Mouse (Mus musculus): ENCODE data around the gene Suco.

Suco gene

GRCm38 (mm10) chr1:161876553-161877447, at the start of gene Suco:
Gene Suco, minus strand, starts transcription at chr1:161876682.
- DNase-seq (ENCODE audit: extremely low spot score), result peak; percentile 98

GRCm38 (mm10) chr1:161925281-161925805, 48.9 kb upstream of the Suco start:
- no peak for DNase-seq (ENCODE audit: extremely low spot score)

GRCm38 (mm10) chr1:161924321-161924720, 47.8 kb upstream of the Suco start:
- DNase-seq (ENCODE audit: extremely low spot score), result no peak

GRCm38 (mm10) chr1:161921928-161922327, 45.4 kb upstream of the Suco start:
- DNase-seq (ENCODE audit: extremely low spot score), result no peak

GRCm38 (mm10) chr1:161920475-161921454, 44.3 kb upstream of the Suco start:
- DNase-seq (ENCODE audit: extremely low spot score), result no peak

GRCm38 (mm10) chr1:161919594-161919993, 43.1 kb upstream of the Suco start:
- no peak for DNase-seq (ENCODE audit: extremely low spot score)

DNA sequence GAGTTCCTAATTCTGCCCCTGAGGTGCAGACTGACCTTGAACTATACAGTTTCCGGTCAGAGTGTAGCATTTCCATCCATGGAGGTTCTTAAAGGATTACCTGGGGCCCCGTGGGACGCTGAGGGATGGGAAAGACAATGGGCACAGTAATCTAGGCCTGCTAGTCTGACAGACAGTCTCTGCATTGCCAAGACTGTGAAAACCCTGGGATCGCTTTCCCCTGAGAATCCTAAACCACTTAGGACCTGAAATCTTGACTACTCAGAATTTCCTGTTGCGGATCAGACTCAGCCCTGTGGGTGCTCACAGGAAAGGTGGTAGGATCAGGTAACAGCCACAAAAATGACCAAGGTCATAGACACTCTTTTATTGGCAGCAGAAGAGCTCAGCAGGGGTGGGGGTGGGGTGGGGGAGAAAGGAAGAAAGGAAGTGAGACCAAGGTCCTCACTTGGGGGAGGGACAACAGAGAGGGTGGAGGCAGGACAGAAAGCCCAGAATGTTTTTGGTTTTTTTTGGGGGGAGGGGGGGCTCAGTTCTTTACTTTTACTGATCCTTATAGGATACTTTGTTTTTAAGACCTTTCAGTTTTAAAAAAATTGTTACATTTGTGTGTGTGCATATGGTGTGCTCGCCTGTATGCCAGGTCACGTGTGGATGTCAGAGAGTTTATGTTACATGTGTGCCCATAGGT, 42.3 kb upstream of the Suco start:
- DNase-seq (ENCODE audit: extremely low spot score), result no peak

GRCm38 (mm10) chr1:161917940-161918484, 41.5 kb upstream of the Suco start:
- DNase-seq (ENCODE audit: extremely low spot score), result no peak

GRCm38 (mm10) chr1:161916036-161916435, 39.6 kb upstream of the Suco start:
- peak; percentile 27 for DNase-seq (ENCODE audit: extremely low spot score)

GRCm38 (mm10) chr1:161913648-161913984, 37.1 kb upstream of the Suco start:
- DNase-seq (ENCODE audit: extremely low spot score), result no peak

DNA sequence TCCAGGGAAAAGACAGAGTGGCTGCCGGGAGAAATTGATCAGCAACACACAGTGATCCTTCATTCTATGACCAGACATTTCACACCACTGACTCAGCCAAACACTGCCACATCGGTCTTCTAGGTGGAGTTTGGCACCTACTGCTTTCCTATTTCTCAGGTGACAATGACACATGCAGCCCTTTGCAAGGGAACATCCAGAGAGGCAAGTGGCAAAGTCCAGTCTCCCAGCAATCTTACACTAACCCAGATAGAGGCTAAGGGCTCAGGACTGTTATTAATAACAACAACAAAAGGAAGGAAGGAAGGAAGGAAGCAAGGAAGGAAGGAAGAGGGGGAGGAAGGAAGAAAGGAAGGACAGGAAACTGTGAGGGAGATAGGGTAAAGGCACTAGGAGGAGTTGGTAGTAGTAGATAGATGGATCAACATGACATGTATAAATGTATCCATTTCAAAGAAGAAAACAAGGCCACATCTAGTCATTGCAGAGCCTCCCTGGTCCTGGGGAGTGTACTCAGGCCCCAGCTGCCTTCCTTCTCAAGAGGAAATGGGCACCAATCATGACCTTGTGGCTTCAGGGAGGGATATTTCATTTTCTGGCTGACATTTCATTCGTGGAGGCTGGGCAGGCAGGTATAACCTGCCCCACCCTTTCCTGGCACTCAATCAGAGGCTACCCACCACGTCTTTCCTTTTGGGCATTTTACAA, 36.6 kb upstream of the Suco start:
- DNase-seq (ENCODE audit: extremely low spot score), result no peak

- DNase-seq (ENCODE audit: extremely low spot score), result no peak
Measured at GRCm38 (mm10) chr1:161909074-161909473, 32.6 kb upstream of the Suco start.

- DNase-seq (ENCODE audit: extremely low spot score), result no peak
Measured at GRCm38 (mm10) chr1:161907795-161908457, 31.4 kb upstream of the Suco start.

DNA sequence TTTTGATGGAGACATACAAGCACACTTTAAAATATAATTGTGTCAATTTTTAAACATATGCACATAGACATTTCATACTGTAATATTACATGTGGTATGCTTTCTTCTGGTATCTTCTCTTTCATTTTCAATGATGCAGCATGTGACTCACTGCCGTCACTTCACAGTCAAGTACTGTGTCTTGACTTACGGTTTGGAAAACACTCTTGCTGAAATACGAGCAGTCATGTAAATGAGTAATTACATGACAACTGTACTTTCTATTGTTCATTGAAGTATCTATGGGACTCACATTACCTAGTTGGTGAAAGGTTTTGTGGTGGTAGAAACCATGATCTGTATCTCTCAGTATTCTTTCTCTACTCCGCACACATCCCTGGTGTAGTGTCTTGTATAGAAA, 30.6 kb upstream of the Suco start:
- DNase-seq (ENCODE audit: extremely low spot score), result no peak

DNA sequence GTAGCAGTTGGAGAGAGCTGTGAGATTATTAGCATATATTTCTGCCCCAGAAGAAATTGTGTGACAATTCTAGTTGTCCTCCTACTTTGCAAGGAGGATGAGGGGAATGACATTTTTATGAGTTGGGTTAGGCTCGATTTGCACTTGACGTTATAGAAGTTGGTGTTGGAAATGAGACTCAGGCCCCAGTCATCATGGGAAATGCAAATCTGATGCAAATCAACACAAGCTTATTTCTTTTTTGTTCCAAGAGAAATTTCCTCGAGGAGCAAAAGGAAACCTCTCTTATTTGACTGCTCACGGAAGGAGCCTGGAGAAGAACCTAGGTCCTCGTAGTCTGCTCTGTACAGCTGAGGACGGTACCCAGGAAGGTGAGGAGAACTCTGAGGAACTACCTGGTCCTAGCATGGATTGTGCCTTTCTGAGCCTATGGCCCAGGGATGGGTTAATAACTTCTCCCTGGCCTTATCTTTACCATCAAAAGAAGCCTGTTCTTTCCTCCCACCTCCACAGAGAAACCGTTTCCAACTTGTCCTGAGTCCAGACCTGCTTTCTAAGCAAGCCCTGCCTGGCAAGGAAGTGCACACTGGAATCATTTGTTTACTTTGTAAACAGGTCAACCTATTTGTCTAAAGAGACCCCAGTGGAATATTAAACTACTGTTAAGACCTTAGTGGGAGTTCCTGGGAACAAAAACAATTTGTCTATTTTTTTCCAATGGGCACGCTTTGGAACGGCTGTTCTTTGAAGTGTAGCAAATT, 26.4 kb upstream of the Suco start:
- DNase-seq (ENCODE audit: extremely low spot score), result no peak

GRCm38 (mm10) chr1:161900129-161900528, 23.6 kb upstream of the Suco start:
- DNase-seq (ENCODE audit: extremely low spot score), result no peak

DNA sequence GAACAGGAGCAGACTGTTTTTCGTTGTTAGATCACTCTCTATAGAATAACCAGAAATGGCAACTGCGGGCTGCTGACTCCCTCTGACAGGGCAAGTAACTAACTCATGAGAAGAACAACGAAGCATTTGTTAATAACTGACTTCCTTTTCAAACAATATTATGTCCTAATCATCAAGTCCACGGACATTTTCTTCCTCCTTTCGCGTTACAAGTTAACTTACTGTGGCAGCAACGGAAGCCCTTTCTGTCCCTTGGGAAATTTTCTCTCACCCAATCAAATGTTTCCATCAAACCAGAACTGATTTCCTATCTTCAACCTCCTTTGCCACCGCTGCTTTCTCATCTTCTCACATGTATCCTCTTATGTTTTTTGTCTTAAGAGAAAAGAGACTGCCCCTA, 20.8 kb upstream of the Suco start:
- DNase-seq (ENCODE audit: extremely low spot score), result no peak

- no peak for DNase-seq (ENCODE audit: extremely low spot score)
Measured at GRCm38 (mm10) chr1:161896130-161896529, 19.6 kb upstream of the Suco start.

- no peak for DNase-seq (ENCODE audit: extremely low spot score)
Measured at GRCm38 (mm10) chr1:161895014-161895413, 18.5 kb upstream of the Suco start.
